Mouse (Mus musculus): ENCODE results near the gene Fgfrl1. TPM values are rescaled to one million over a fixed set of nuclear protein-coding genes. Genes with fewer than 3 reads are reported as not detected.

Fgfrl1 gene
- total and polyA plus RNA-seq, 3 experiments, result 2.1 to 7.1 (median 4.9) TPM

- Histone ChIP-seq H3K27me3 (ENCODE audit: insufficient read depth, low read length) (peaks cover 34% of the 10 kb centered on the region), H3K4me3 (ENCODE audit: low read depth, low read length) (no peak overlapping the region), H3K36me3 (replicated peaks) (no peaks in the 10 kb centered on the region), H3K4me1 (ENCODE audit: insufficient read depth, low read depth, low read length) (no peaks in the 10 kb centered on the region), H3K9me3 (replicated peaks) (no peaks in the 10 kb centered on the region)
- peak; percentile 62; the same call in 1 of the 2 replicates for TF ChIP-seq CTCF (IDR thresholded peaks at IDR 0.05; ENCODE audit: low read depth, low read length)
- no peak for TF ChIP-seq GATA2 (IDR thresholded peaks at IDR 0.05; ENCODE audit: borderline replicate concordance, low read depth, low read length)
- DNase-seq (ENCODE audit: low spot score) (peak; percentile 31), ATAC-seq (ENCODE audit: extremely low read depth, insufficient number of reproducible peaks, low FRiP score, poor library complexity, severe bottlenecking) (peak; percentile 79; the same call in 1 of the 2 replicates)
These were observed 34.5 kb downstream of the Fgfrl1 start for GRCm38 (mm10) chr5:108726557-108727248.

- no peak for ATAC-seq (ENCODE audit: extremely low read depth, insufficient number of reproducible peaks, low FRiP score, poor library complexity, severe bottlenecking)
- Histone ChIP-seq H3K4me1 (ENCODE audit: insufficient read depth, low read depth, low read length) (no peaks in the 10 kb centered on the region), H3K27me3 (ENCODE audit: insufficient read depth, low read length) (peaks cover 34% of the 10 kb centered on the region), H3K4me3 (ENCODE audit: low read depth, low read length) (no peak overlapping the region), H3K36me3 (replicated peaks) (no peaks in the 10 kb centered on the region), H3K9me3 (replicated peaks) (no peaks in the 10 kb centered on the region)
- no peak for DNase-seq (ENCODE audit: low spot score)
- TF ChIP-seq CTCF (IDR thresholded peaks at IDR 0.05; ENCODE audit: low read depth, low read length) (no peak), GATA1 (IDR thresholded peaks at IDR 0.05; ENCODE audit: borderline replicate concordance, low read length) (no peak), POLR2AphosphoS5 (IDR thresholded peaks at IDR 0.05; ENCODE audit: insufficient replicate concordance, low read depth, low read length) (no peak), GATA2 (IDR thresholded peaks at IDR 0.05; ENCODE audit: borderline replicate concordance, low read depth, low read length) (no peak), TAL1 (conservative IDR thresholded peaks at IDR 0.05; ENCODE audit: low read depth, low read length) (no peak)
These were observed 35.2 kb downstream of the Fgfrl1 start for GRCm38 (mm10) chr5:108727425-108727824.

GRCm38 (mm10) chr5:108741844-108742243, 49.7 kb downstream of the Fgfrl1 start:
- no peak overlapping the region for H3K4me3 ChIP-seq (ENCODE audit: low read depth, low read length)
- peaks cover 3% of the 10 kb centered on the region; the same call in 1 of the 2 replicates for H3K27me3 ChIP-seq (ENCODE audit: insufficient read depth, low read length)
- DNase-seq (ENCODE audit: low spot score) (no peak), ATAC-seq (ENCODE audit: extremely low read depth, insufficient number of reproducible peaks, low FRiP score, poor library complexity, severe bottlenecking) (no peak)
- no peaks in the 10 kb centered on the region for H3K9me3 ChIP-seq (replicated peaks)
- no peaks in the 10 kb centered on the region for H3K36me3 ChIP-seq (replicated peaks)
- no peaks in the 10 kb centered on the region for H3K4me1 ChIP-seq (ENCODE audit: insufficient read depth, low read depth, low read length)
- no peak for TF ChIP-seq TAL1 (conservative IDR thresholded peaks at IDR 0.05; ENCODE audit: low read depth, low read length)
- TF ChIP-seq POLR2AphosphoS5 (IDR thresholded peaks at IDR 0.05; ENCODE audit: insufficient replicate concordance, low read depth, low read length), result no peak
- TF ChIP-seq CTCF (IDR thresholded peaks at IDR 0.05; ENCODE audit: low read depth, low read length), result no peak
- no peak for TF ChIP-seq GATA1 (IDR thresholded peaks at IDR 0.05; ENCODE audit: borderline replicate concordance, low read length)
- no peak for TF ChIP-seq GATA2 (IDR thresholded peaks at IDR 0.05; ENCODE audit: borderline replicate concordance, low read depth, low read length)

GRCm38 (mm10) chr5:108742596-108742995, 50.4 kb downstream of the Fgfrl1 start:
- H3K36me3 ChIP-seq (replicated peaks), result no peaks in the 10 kb centered on the region
- H3K9me3 ChIP-seq (replicated peaks), result no peaks in the 10 kb centered on the region
- ATAC-seq (ENCODE audit: extremely low read depth, insufficient number of reproducible peaks, low FRiP score, poor library complexity, severe bottlenecking) (no peak), DNase-seq (ENCODE audit: low spot score) (no peak)
- no peak overlapping the region for H3K4me3 ChIP-seq (ENCODE audit: low read depth, low read length)
- no peak for TF ChIP-seq GATA2 (IDR thresholded peaks at IDR 0.05; ENCODE audit: borderline replicate concordance, low read depth, low read length)
- TF ChIP-seq POLR2AphosphoS5 (IDR thresholded peaks at IDR 0.05; ENCODE audit: insufficient replicate concordance, low read depth, low read length), result no peak
- TF ChIP-seq GATA1 (IDR thresholded peaks at IDR 0.05; ENCODE audit: borderline replicate concordance, low read length), result no peak
- no peak for TF ChIP-seq TAL1 (conservative IDR thresholded peaks at IDR 0.05; ENCODE audit: low read depth, low read length)
- no peak for TF ChIP-seq CTCF (IDR thresholded peaks at IDR 0.05; ENCODE audit: low read depth, low read length)
- H3K4me1 ChIP-seq (ENCODE audit: insufficient read depth, low read depth, low read length), result no peaks in the 10 kb centered on the region
- peaks cover 3% of the 10 kb centered on the region; the same call in 1 of the 2 replicates for H3K27me3 ChIP-seq (ENCODE audit: insufficient read depth, low read length)

- ATAC-seq (ENCODE audit: extremely low read depth, insufficient number of reproducible peaks, low FRiP score, poor library complexity, severe bottlenecking) (peak; percentile 78; the same call in 1 of the 2 replicates), DNase-seq (ENCODE audit: low spot score) (peak; percentile 13)
- TF ChIP-seq POLR2AphosphoS5 (IDR thresholded peaks at IDR 0.05; ENCODE audit: insufficient replicate concordance, low read depth, low read length) (no peak), TAL1 (conservative IDR thresholded peaks at IDR 0.05; ENCODE audit: low read depth, low read length) (no peak), CTCF (IDR thresholded peaks at IDR 0.05; ENCODE audit: low read depth, low read length) (peak; percentile 83)
- Histone ChIP-seq H3K4me3 (ENCODE audit: low read depth, low read length) (no peak overlapping the region), H3K36me3 (replicated peaks) (no peaks in the 10 kb centered on the region), H3K27me3 (ENCODE audit: insufficient read depth, low read length) (peaks cover 3% of the 10 kb centered on the region; the same call in 1 of the 2 replicates), H3K9me3 (replicated peaks) (no peaks in the 10 kb centered on the region), H3K4me1 (ENCODE audit: insufficient read depth, low read depth, low read length) (no peaks in the 10 kb centered on the region)
These were observed 51.7 kb downstream of the Fgfrl1 start for GRCm38 (mm10) chr5:108743856-108744255.

- H3K27me3 ChIP-seq (ENCODE audit: insufficient read depth, low read length), result peaks cover 3% of the 10 kb centered on the region; the same call in 1 of the 2 replicates
- no peaks in the 10 kb centered on the region for H3K4me1 ChIP-seq (ENCODE audit: insufficient read depth, low read depth, low read length)
- H3K36me3 ChIP-seq (replicated peaks), result no peaks in the 10 kb centered on the region
- H3K4me3 ChIP-seq (ENCODE audit: low read depth, low read length), result no peak overlapping the region
- DNase-seq (ENCODE audit: low spot score) (no peak), ATAC-seq (ENCODE audit: extremely low read depth, insufficient number of reproducible peaks, low FRiP score, poor library complexity, severe bottlenecking) (no peak)
- TF ChIP-seq CTCF (IDR thresholded peaks at IDR 0.05; ENCODE audit: low read depth, low read length), result no peak
- TF ChIP-seq POLR2AphosphoS5 (IDR thresholded peaks at IDR 0.05; ENCODE audit: insufficient replicate concordance, low read depth, low read length), result no peak
- TF ChIP-seq GATA1 (IDR thresholded peaks at IDR 0.05; ENCODE audit: borderline replicate concordance, low read length), result no peak
- no peak for TF ChIP-seq TAL1 (conservative IDR thresholded peaks at IDR 0.05; ENCODE audit: low read depth, low read length)
- no peak for TF ChIP-seq GATA2 (IDR thresholded peaks at IDR 0.05; ENCODE audit: borderline replicate concordance, low read depth, low read length)
- no peaks in the 10 kb centered on the region for H3K9me3 ChIP-seq (replicated peaks)
These were observed 52.4 kb downstream of the Fgfrl1 start for GRCm38 (mm10) chr5:108744629-108745028.
